Mouse (Mus musculus) adrenal gland, postnatal 0 days (tissue): Measurements from ENCODE around the gene Slc24a5. TPM values are rescaled to one million over a fixed set of nuclear protein-coding genes. Genes with fewer than 3 reads are reported as not detected.

Source experiments
- polyA plus RNA-seq: library from polyadenylated mRNA; unstranded; fragments of >200 nt; fragmentation: Nextera tagmentation; extraction: Ambion mirVana; gene quantifications from 2 replicates; pipeline ENCODE4 v1.2.1, GENCODE M21; 2015

The Slc24a5 gene
- 0.98 and 1.0 TPM in 2 replicates for polyA plus RNA-seq

GRCm38 (mm10) chr2:125067894-125068293 is at the start of gene Slc24a5:
Gene Slc24a5, plus strand, starts transcription at chr2:125068124.

DNA sequence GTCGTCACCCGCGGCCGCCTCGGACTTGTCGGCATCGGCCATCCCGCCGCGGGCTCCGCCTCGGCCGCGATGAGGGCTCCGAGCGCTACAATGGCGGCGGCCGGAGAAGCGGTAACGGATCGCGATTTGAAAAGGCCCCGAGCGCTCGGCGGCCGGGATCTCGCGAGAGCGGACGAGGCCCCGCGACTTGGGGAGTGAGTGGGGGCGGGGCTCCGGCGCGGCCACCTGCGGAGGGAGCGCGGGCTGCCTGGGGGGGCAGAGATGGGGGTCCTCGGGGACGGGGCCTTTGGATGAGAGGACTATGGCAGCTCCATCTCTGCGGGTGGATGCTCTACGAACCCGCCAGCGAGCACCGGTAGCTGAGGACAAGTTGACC is 55.5 kb downstream of the Slc24a5 start, which contains the start of gene Myef2:
Myef2 (minus strand) TSS at position 185 of the 376 bp plus-strand sequence.

GRCm38 (mm10) chr2:125135903-125136811 is 68.2 kb downstream of the Slc24a5 start, which contains the start of gene Ctxn2:
Gene Ctxn2, plus strand, starts transcription at chr2:125136692.

Other genes starting within 250 kb of the Slc24a5 start
- 46.4 and 47.1 TPM in 2 replicates for gene Myef2, start 55.5 kb downstream of the Slc24a5 start, polyA plus RNA-seq
- gene Ctxn2, start 68.6 kb downstream of the Slc24a5 start, polyA plus RNA-seq, result 0.24 and 0.61 TPM in 2 replicates
- gene Slc12a1, start 84.4 kb downstream of the Slc24a5 start, polyA plus RNA-seq, result 0.41 TPM in 1 of 2 replicates, not detected in the other
- 115 and 121 TPM in 2 replicates for gene Dut, start 179.1 kb downstream of the Slc24a5 start, polyA plus RNA-seq